Mouse (Mus musculus): ENCODE data around the gene Gm1123.

- TF ChIP-seq POLR2A (IDR thresholded peaks at IDR 0.05; ENCODE audit: low read depth, low read length) (no peak), CTCF (IDR thresholded peaks at IDR 0.05; ENCODE audit: extremely low read depth, insufficient read depth, insufficient read length, insufficient replicate concordance) (no peak)
Observed at GRCm38 (mm10) chr9:99081718-99082117, 46.2 kb upstream of the Gm1123 start.
